Mouse (Mus musculus) MEL-GATA-1-ER (cell line): ENCODE data around the gene Syne1.
A peak's percentile ranks its signal among the peaks of the same experiment; 100 is the strongest.

Source experiments
- DNase-seq: peaks from one replicate; pipeline ENCODE4 v3.0.0-alpha.2; 2012; ENCODE audit warnings: low read depth; ENCODE audit errors: extremely low read depth

The Syne1 gene

GRCm38 (mm10) chr10:5439802-5440350, 111.4 kb downstream of the Syne1 start:
- no peak for DNase-seq

DNA sequence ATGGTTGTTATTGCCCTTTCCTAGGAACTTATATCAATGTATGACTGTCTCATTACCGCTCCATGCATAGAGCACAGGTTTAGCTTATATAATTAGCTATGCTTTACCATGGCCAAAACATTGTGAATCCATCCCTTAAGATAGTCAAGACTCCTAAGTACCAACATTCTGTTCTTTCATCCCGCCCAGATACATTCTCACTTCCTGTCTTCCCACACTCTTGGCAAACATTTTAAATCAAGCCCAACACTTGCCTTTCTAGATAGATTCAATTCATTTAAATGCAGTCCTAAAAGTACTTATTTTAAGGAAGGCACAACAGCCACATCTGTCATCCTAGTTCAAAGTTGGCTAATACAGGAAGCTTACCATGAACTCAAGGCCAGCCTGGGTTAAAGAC, 113.5 kb downstream of the Syne1 start:
- DNase-seq = no peak

GRCm38 (mm10) chr10:5423984-5424383, 127.3 kb downstream of the Syne1 start:
- no peak for DNase-seq

GRCm38 (mm10) chr10:5415730-5416129, 135.6 kb downstream of the Syne1 start:
- DNase-seq = no peak

- no peak for DNase-seq
Measured at GRCm38 (mm10) chr10:5384131-5384776, 167.0 kb downstream of the Syne1 start.

GRCm38 (mm10) chr10:5381536-5381935, 169.7 kb downstream of the Syne1 start:
- no peak for DNase-seq

DNA sequence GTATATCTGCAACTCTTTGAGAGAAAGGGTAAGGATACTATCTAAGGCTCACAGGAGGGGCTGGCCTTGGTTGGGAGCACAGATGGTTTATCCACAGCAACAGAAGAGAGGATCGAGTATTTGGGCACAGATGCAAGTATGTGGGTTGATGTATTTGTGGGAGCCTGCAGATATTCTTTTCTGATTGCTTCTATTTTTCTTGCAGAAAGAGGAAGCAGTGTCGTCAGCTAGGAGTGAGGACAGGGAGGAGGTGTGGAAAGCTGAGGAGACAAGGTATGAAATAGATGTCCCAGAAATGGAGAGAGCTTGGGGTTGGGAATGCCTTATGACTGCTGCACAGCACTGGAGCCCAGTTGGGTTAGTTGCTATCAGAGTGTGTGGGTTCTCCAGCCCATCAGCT, 172.3 kb downstream of the Syne1 start:
- no peak for DNase-seq

GRCm38 (mm10) chr10:5369599-5369998, 181.7 kb downstream of the Syne1 start:
- DNase-seq = no peak

DNA sequence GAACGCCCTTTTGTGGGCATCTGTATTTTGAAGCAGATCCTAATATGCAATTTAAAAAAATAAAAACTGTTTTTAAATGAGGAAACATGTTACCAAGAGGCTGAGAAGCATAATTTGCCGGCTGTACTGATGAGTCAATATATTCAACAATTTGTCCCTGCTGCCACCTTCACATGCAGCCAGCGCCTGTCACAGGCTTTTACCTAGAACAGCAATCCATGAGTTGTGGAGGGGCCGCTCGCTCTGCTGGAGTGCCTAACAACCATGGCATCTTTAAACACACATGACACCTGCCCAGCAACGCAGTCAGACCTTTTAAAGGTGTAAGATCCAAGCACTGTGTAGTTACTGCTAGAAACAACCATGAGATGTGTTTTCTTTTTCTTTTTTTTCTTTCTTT, 183.0 kb downstream of the Syne1 start:
- DNase-seq = no peak

GRCm38 (mm10) chr10:5367465-5368011, 183.7 kb downstream of the Syne1 start:
- no peak for DNase-seq

GRCm38 (mm10) chr10:5360560-5360959, 190.7 kb downstream of the Syne1 start:
- DNase-seq = no peak

GRCm38 (mm10) chr10:5356614-5357013, 194.7 kb downstream of the Syne1 start:
- DNase-seq = no peak

- DNase-seq = no peak
Measured at GRCm38 (mm10) chr10:5353390-5353789, 197.9 kb downstream of the Syne1 start.

- no peak for DNase-seq
Measured at GRCm38 (mm10) chr10:5346911-5347310, 204.4 kb downstream of the Syne1 start.

GRCm38 (mm10) chr10:5343211-5343610, 208.1 kb downstream of the Syne1 start:
- DNase-seq = no peak

DNA sequence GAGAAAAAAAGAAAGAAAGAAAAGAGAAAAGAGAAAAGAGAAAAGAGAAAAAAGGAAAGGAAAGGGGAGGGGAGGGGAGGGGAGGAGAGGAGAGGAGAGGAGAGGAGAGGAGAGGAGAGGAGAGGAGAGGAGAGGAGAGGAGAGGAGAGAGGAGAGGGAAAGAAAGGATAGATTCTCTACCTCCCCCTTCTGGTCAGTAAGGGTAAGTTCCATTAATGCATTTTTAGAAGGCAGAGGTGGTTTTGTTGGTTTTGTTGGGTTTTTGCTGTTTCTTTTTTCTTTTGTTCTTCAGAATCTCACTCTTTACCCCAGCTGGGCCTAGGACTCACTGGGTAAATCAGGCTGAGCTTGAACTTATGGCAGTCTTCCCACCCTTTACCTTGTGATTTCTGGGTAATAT, 214.9 kb downstream of the Syne1 start:
- no peak for DNase-seq

GRCm38 (mm10) chr10:5332801-5333200, 218.5 kb downstream of the Syne1 start:
- no peak for DNase-seq

DNA sequence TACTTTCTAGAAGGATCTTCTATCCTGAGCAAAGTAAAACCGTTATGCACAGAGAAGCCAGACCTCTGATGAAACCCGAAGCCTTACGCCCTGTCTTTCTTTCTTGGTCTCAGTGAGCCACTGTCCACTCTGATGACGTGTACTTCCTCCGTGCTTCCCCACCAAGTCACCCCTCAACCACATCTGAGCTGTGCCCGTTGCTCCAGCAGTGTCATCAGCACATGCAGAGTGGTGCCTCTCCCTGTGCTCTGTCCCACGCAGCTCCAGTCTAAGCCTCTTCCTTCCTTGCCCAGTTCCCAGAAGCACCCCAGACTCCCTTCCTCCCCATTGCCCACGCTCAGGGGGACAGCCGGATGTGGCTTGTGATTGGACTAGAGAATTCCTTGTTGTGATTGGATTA, 224.6 kb downstream of the Syne1 start:
- no peak for DNase-seq

- DNase-seq = no peak
Measured at GRCm38 (mm10) chr10:5323741-5324395, 227.4 kb downstream of the Syne1 start.

DNA sequence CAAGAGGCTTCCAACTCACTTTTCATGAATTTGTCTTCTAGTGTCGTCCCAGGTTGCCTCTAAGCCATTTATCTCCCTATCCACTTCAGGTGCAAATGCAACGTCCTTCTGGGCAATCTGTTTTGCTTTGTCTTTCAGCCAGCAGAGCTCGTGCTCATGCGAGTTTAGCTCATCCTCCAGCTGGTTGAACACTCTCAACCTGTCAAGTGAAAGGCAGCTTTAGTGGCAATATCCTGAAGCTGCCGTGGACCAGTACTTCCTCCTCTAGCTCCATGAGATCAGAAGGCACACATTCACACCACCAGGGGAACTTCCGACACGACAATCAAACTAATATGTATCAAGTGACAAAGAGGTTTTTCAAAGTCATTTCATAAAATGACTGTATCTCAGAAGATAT, 228.7 kb downstream of the Syne1 start:
- no peak for DNase-seq

DNA sequence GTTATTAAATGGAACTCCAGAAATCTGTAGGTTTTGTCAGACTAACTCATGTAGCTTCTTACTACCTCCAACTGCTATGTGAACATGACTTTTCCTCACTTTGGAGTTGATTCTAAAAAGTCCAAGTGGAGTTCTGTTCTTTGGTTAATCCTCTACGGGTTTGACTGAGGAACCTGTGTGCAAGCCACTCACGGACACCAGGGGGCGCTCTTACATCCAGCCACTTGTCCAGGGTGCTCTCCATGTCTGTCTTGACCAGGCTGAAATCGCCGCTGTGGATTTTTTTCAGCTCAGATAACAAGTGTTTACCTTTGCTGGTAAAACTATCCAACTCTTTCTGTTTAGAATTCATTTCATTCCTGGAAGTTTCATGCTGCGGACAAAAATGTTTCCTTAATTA, 233.7 kb downstream of the Syne1 start:
- DNase-seq = peak; percentile 15

DNA sequence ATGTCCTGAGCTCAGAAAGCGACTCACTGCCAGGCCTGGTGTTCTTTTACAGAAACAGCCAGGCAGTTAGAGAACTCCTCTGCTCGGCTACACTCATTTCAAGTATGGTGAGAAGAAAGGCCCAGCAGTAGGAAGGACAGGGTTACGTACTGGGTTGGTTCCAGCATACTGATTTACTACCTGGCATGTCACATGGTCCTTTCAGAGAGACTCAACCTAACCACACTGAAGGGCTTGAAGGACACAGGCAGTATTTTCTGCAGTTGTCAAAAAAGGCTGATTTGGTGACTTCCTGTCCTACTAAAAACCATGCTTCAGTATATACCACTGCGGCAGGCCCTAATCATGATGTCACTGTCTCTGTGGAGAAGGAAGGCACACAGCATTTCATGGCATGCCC, 238.8 kb downstream of the Syne1 start:
- DNase-seq = no peak
